Mouse (Mus musculus): Measurements from ENCODE around the gene Nacc1.

Nacc1 gene

GRCm38 (mm10) chr8:84687705-84688100 is at the start of gene Nacc1:
Gene Nacc1, minus strand, starts transcription at chr8:84687862.
- peak; percentile 86 for DNase-seq

- DNase-seq, result no peak
Measured at GRCm38 (mm10) chr8:84736521-84736920, 48.9 kb upstream of the Nacc1 start.

GRCm38 (mm10) chr8:84735597-84735996 is 47.9 kb upstream of the Nacc1 start:
- DNase-seq, result no peak

GRCm38 (mm10) chr8:84734680-84735079 is 47.0 kb upstream of the Nacc1 start:
- DNase-seq, result no peak

GRCm38 (mm10) chr8:84733959-84734358 is 46.3 kb upstream of the Nacc1 start:
- no peak for DNase-seq

GRCm38 (mm10) chr8:84732996-84733395 is 45.3 kb upstream of the Nacc1 start:
- DNase-seq, result no peak

GRCm38 (mm10) chr8:84732545-84732944 is 44.9 kb upstream of the Nacc1 start:
- DNase-seq, result no peak

GRCm38 (mm10) chr8:84731371-84732177 is 43.9 kb upstream of the Nacc1 start:
- peak; percentile 69 for DNase-seq

- DNase-seq, result peak; percentile 72
Measured at GRCm38 (mm10) chr8:84730541-84731370, 43.1 kb upstream of the Nacc1 start.

GRCm38 (mm10) chr8:84729921-84730362 is 42.3 kb upstream of the Nacc1 start:
- peak; percentile 78 for DNase-seq

GRCm38 (mm10) chr8:84728474-84728873 is 40.8 kb upstream of the Nacc1 start:
- no peak for DNase-seq

GRCm38 (mm10) chr8:84725941-84726259 is 38.2 kb upstream of the Nacc1 start:
- no peak for DNase-seq

GRCm38 (mm10) chr8:84725246-84725940 is 37.7 kb upstream of the Nacc1 start:
- DNase-seq, result no peak

- DNase-seq, result no peak
Measured at GRCm38 (mm10) chr8:84724683-84725082, 37.0 kb upstream of the Nacc1 start.

GRCm38 (mm10) chr8:84723571-84723900 is 35.9 kb upstream of the Nacc1 start:
- no peak for DNase-seq

- peak; percentile 74 for DNase-seq
Measured at GRCm38 (mm10) chr8:84722850-84723570, 35.3 kb upstream of the Nacc1 start, which contains the start of gene G430095P16Rik. Gene G430095P16Rik, plus strand, starts transcription at chr8:84723007.

- DNase-seq, result no peak
Measured at GRCm38 (mm10) chr8:84722530-84722849, 34.8 kb upstream of the Nacc1 start.

- DNase-seq, result peak; percentile 64
Measured at GRCm38 (mm10) chr8:84718959-84719690, 31.5 kb upstream of the Nacc1 start.

- no peak for DNase-seq
Measured at GRCm38 (mm10) chr8:84718476-84718875, 30.8 kb upstream of the Nacc1 start.

GRCm38 (mm10) chr8:84716790-84717189 is 29.1 kb upstream of the Nacc1 start:
- DNase-seq, result no peak

- DNase-seq, result no peak
Measured at GRCm38 (mm10) chr8:84715893-84716468, 28.3 kb upstream of the Nacc1 start.

GRCm38 (mm10) chr8:84714161-84714560 is 26.5 kb upstream of the Nacc1 start:
- DNase-seq, result peak; percentile 42
